Mouse (Mus musculus): ENCODE measurements around the gene Cpsf4.
A peak's percentile ranks its signal among the peaks of the same experiment; 100 is the strongest.
"Not testable (repeated sequence)": the region's sequence is repeated elsewhere in the genome, so short reads cannot be mapped to it uniquely, and the experiment has no call there.

The Cpsf4 gene

DNA sequence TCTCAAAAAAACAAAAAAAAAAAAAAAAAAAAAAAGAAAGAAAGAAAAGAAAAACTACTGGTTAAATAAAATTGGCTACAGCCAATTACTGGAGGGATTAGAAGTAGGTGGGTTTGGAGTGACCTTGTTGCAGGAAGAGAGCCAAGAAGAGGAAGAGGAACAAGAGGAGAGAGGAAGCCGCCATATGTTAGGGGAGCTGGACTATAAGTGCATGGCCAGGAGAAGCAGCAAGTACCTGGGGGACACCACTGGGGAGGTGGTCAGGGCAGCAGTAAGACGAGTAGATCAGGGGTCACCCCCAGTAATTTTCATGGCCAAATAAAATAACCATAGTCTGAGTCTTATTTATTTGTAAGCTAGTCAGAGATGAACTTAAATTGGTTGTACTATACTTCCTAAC is 18.2 kb downstream of the Cpsf4 start:
- DNase-seq (ENCODE audit: low spot score): no peak

DNA sequence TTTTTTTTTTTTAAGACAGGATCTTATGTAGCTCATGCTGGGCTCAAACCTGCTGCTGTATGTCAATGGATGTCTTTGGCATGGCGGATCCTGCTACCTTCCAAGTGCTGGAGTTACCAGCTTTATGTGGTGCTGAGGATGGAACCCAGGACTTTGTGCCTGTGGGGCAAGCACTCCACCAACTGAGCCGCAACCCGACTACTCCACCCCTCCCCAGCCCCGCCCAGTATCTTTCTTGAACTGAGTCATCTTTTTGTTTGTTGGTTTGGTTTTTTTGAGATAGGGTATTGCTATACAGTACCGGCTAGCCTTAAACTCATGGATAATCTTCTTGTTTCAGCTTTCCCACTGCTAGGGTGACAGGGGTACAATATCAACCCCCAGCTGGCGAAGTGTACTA is 22.4 kb downstream of the Cpsf4 start:
- DNase-seq (ENCODE audit: low spot score): no peak

- DNase-seq (ENCODE audit: low spot score): no peak
Measured at GRCm38 (mm10) chr5:145190373-145190772, 23.4 kb downstream of the Cpsf4 start.

DNA sequence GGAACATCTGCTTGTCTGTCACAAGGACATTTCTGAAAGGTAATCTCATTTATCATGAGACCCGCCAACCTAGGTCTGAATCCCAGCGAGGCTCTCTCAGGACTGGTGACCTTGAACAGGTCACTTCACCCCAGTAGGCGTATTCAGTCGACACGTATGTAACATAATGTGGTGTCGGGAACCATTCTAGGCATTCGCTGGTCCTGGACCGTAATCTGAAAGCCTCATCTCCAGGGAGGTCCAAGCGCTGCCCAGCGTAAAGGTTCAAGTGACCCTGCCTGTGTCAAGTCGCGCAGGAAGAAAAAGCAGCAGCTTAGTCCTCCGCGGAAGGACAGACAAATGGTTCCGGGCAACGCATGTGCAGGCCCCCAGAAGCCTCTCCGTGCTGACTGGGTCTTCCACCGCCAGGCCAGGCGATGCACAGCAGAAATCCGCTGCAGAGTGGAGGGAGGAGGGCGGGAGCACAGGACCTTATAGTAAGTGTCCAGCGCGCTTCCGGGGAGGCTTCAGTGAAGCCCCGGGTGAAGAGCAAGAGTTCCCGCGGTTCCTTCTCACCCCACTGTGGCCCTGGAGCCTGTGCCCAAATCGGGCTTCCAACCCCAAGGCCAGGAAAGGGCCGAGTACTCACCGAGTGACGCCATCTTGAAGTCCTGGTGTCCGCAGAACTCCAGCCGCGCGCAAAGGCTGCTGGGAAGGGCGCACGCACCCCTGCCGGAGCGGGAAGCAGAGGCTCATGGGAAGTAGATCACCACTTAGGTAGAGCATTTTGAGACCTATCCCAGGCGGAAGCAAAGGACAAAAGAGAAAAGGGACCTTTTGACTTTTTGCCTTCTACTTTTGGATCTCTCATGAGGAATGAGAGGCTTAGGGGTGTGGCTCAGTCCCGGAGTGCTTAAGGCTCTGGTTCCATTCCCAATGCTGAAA is 24.1 kb downstream of the Cpsf4 start:
- peak; percentile 86 for DNase-seq (ENCODE audit: low spot score)

DNA sequence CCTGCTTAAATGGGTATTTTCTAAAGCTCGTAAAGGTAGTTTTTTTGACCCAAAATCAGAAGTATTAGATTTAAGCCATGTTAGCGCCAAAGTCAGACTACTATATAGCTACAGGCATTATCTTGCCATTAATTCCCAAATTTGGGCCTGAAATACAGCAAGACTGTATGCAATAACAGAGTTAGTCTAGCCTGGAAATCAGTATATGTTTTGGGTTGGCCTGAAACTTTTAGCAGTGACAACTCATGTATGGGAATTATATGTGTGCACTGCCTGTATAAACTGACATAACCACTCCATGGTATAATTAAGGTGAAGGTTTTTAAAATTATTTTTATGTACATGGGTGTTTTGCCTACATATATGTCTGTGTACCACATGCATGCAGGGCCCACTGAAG is 24.9 kb downstream of the Cpsf4 start, which contains the start of gene Atp5j2:
Gene Atp5j2, minus strand, starts transcription at position 101 of the 400 bp plus-strand sequence.
- DNase-seq (ENCODE audit: low spot score): no peak

DNA sequence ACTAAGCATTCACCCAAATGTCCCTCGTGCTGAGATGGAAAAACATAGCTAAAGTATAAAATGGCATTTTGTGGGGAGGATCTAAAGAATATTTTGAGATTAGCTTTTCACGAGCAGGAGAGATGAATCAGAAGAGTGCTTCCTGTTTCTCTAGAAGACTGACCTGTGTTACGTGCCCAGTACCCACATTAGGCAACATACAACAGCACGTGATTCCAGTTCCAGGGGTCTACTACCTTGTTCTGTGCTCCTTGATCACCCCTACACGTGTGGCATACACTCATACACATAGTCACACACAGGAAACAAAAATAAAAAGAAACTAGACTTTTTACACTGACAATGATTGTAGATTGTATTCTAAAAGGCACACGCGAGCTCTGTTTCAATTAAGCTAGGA is 33.4 kb downstream of the Cpsf4 start:
- DNase-seq (ENCODE audit: low spot score): no peak

DNA sequence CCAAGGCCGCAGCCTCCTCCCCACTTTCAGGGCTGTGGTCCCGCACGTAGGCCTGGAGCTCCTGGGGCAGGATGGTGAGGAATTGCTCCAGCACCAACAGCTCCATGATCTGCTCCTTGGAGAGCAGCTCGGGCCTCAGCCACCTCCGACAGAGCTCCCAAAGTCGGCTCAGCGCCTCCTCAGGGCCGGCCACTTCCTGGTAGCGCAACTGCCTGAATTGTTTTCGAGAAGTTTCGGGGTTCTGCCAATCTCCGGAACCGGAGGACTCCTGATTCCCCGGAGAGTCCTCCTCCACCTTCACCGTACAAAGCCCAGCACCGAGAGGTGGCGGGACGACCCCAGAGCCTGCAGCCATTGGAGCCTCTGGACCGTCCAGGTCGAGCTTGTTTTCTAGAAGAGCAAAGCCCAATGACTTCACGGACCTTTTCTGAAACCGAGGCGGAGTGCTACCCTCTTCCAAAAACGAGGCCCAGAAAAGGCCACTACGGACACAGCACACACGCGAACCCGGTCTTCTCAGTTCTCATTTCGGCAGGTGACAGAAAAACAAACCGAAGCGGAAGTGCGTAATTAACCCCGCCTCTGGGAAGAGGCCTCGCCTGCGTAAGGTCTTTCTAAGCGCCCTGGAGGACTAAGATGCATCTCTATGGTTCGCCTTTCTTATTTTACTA is 34.4 kb downstream of the Cpsf4 start, which contains the start of gene Zkscan14:
Gene Zkscan14, minus strand, starts transcription at position 548 of the 671 bp plus-strand sequence.
- peak; percentile 53 for DNase-seq (ENCODE audit: low spot score)

DNA sequence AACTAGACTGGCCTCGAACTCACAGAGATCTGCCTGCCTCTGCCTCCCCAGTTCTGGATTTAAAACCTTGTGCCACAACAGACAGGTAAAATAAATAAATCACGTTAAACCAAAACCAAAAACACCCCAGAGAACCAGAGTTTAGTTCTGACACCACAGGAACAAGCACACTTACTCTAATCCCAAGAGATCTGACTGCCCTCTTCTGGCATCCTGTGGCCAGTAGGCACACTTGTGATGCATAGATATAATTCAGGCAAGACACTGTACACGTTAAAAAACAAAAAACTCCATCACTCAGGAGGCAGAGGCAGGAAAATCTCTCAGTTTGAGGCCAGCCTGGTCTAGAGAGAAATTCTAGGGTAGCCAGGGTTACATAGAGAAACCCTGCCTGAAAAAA is 35.4 kb downstream of the Cpsf4 start:
- no peak for DNase-seq (ENCODE audit: low spot score)

DNA sequence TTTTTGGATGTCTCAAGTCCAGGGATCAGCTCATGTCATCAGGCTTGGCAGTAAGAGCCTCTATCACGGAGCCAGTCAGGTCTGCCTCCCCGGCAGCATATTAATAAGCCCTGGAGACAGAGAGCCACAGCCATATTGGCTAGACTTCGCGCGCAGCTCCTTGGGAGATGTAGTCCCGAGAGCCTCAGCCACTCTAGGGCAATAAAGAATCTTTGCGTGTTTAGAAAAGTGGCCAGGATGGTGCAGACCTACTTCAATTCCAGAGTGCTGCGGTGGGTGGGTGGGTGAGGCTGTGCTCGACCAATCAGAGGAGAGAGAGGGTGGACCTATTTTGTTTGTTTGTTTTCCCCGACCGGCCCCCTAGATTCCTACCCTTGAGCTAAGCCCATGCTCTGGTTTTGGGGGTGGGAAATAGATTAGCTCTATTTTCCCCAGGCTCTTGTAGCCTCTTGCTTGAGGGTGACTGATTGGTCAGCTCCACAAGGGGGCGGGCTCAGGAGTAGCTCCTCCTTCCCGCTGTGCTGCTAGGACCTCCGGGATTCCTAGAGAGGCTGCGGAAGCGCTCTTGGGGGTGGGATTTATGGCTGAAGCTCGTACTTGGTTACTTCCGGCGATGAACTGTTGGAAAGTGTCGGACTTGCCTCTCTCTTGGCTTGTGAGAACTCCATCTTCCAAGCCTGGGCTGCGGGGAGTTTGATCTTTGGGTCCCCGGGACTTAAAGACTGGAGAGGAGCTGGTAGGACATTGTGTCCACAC is 37.1 kb downstream of the Cpsf4 start, which contains the start of gene Zkscan5:
Gene Zkscan5, plus strand, starts transcription at position 627 of the 756 bp plus-strand sequence.
- DNase-seq (ENCODE audit: low spot score): peak; percentile 93

DNA sequence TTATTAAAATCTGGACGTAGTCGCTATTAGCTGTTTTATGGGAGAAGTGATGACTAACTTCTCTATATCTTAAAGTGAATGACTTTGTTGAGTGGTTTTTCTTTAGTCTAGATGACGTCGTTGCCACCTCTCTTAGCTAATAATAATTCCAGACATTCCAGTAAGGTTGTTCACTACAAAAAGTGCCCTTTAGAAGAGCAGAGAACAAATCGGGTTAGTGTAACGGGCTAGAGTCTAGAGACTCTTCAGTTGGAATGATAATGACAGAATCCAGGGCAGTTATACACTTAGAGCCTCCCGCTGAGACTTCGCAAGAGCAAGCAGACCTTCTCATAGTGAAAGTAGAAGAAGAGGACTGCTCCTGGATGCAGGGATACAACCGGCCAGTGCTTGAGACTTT is 38.0 kb downstream of the Cpsf4 start:
- DNase-seq (ENCODE audit: low spot score): no peak

GRCm38 (mm10) chr5:145207385-145207784 is 40.4 kb downstream of the Cpsf4 start:
- no peak for DNase-seq (ENCODE audit: low spot score)

- no peak for DNase-seq (ENCODE audit: low spot score)
Measured at GRCm38 (mm10) chr5:145207954-145208353, 40.9 kb downstream of the Cpsf4 start.

GRCm38 (mm10) chr5:145208391-145208790 is 41.4 kb downstream of the Cpsf4 start:
- DNase-seq (ENCODE audit: low spot score): not testable (repeated sequence)

DNA sequence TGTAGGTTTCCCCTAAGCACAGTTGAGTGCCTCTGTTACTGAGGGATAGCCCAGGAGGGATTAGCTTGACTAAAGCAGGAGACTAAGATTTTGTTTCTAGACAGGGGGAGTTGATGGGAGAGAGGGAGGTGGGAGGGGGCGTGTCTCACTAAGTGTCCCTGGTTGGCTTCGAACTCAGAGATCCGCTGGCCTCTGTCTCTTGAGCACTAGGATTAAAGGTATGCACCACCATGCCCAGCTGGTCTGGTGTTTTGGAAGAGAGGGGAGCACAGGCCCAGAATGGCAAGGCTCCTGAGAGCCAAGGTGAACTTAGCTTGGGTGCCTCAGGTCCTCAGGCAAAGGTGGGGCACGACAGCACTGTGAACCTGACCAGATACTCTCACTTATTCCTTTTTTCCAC is 44.3 kb downstream of the Cpsf4 start:
- DNase-seq (ENCODE audit: low spot score): no peak

DNA sequence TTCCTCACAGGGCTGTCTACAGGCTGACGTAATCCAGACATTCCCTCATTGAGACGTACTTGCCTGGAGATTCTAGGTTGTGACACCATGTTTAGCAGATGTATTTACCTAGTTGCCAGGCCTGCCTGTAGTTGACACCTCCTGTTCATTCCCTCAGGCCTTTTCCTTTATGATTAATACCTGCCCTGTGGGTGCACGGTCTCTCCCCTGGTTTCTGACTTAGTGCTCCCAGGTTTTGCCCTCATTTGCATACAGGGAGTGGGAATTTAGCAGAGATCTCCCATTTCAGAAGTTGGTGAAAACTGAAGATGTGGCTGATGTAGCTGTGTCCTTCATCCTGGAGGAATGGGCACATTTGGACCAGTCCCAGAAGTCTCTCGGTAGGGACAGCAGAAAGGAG is 45.2 kb downstream of the Cpsf4 start:
- no peak for DNase-seq (ENCODE audit: low spot score)

DNA sequence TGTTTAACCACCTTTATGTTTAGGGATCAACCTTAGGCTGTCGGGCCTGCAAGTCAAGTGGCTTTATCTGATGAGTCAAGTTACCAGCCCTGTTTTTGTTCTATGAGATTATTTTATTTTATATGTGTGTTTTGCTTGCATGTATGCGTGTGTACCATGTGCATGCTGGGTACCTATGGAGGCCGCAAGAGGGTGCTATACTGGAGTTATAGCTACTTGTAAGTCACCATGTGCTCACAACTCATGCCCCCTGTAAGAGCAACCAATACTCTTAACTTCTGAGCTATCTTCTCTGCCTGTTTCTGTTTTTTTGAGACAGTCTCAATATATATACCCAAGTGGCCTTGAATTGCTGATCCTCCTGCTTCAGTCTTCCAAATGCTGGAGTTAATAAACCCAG is 46.5 kb downstream of the Cpsf4 start:
- DNase-seq (ENCODE audit: low spot score): no peak

GRCm38 (mm10) chr5:145214679-145215078 is 47.7 kb downstream of the Cpsf4 start:
- DNase-seq (ENCODE audit: low spot score): no peak

DNA sequence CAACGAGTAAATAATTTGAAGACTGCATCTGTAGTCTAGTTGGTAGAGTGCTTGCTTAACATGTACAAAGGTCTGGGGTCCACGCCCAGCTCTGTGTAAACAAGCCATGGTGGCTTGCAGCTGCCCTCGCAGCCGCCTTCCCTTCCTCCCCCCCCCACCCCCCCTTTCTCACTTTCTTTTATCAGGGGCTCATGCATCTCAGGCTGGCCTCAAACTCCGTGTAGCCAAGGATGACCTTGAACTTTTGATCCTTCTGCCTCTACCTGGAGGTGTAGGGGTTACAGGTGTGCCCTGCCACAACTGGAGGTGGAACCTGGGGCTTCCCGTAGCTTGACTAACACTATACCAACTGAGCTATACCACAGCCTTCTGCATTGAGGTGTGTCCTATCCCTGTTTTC is 50.7 kb downstream of the Cpsf4 start:
- DNase-seq (ENCODE audit: low spot score): no peak

- DNase-seq (ENCODE audit: low spot score): no peak
Measured at GRCm38 (mm10) chr5:145218206-145218605, 51.2 kb downstream of the Cpsf4 start.

DNA sequence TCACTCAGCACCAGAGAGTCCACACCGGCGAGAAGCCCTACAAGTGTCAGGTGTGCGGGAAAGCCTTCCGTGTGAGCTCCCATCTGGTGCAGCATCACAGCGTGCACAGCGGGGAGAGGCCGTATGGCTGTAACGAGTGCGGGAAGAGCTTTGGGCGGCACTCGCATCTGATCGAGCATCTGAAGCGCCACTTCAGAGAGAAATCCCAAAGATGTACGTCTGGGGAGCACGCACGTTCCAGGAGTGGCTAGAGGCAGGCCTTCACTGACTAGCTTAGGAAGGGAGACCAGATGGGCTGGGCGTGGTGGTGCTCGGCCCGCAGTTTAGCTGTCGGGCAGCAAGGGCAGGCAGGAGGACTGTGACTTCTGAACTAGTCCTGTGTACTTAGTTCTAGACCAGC is 51.7 kb downstream of the Cpsf4 start:
- no peak for DNase-seq (ENCODE audit: low spot score)

- no peak for DNase-seq (ENCODE audit: low spot score)
Measured at GRCm38 (mm10) chr5:145219981-145220380, 53.0 kb downstream of the Cpsf4 start.

GRCm38 (mm10) chr5:145222840-145223239 is 55.8 kb downstream of the Cpsf4 start:
- DNase-seq (ENCODE audit: low spot score): no peak

Data from ovary, postnatal 14 days (tissue).